Mouse (Mus musculus): ENCODE results near the gene Rad51b.

The Rad51b gene

GRCm38 (mm10) chr12:79782444-79783117 is 485.5 kb downstream of the Rad51b start:
- ChIA-PET POLR2A (interaction anchor here in 2 of 4 experiments (0.6 to 1.7 kb wide), 3 partner anchors 25 to 399 kb away, joined by 3 to 5 read pairs (median 4); no protein-coding TSS in a partner anchor), CTCF (interaction anchor here in 3 of 4 experiments (0.6 to 0.8 kb wide), 3 partner anchors 13 to 321 kb away, joined by 3 to 4 read pairs (median 3); no protein-coding TSS in a partner anchor)

GRCm38 (mm10) chr12:79784159-79784558 is 487.1 kb downstream of the Rad51b start:
- CTCF ChIA-PET: interaction anchor here in 1 of 4 experiments (0.6 kb wide), 1 partner anchor 97 kb away, joined by 3 read pairs; no protein-coding TSS in a partner anchor
- POLR2A ChIA-PET: interaction anchor here in 2 of 4 experiments (0.6 to 1.7 kb wide), 3 partner anchors 23 to 210 kb away, joined by 3 to 5 read pairs (median 3); no protein-coding TSS in a partner anchor

GRCm38 (mm10) chr12:79785691-79786090 is 488.6 kb downstream of the Rad51b start:
- ChIA-PET POLR2A (interaction anchor here in 2 of 4 experiments (1.0 to 1.6 kb wide), 2 partner anchors 35 to 78 kb away, joined by 3 to 4 read pairs; no protein-coding TSS in a partner anchor), CTCF (interaction anchor here in 1 of 4 experiments (1.1 kb wide), 1 partner anchor 40 kb away, joined by 3 read pairs; no protein-coding TSS in a partner anchor)

GRCm38 (mm10) chr12:79787538-79787937 is 490.5 kb downstream of the Rad51b start:
- ChIA-PET CTCF (no interaction called here), POLR2A (interaction anchor here in 1 of 4 experiments (0.9 kb wide), 1 partner anchor 325 kb away, joined by 4 read pairs; the partner anchor contains the start of gene Zfp36l1)

GRCm38 (mm10) chr12:79788340-79788739 is 491.3 kb downstream of the Rad51b start:
- CTCF ChIA-PET: no interaction called here
- POLR2A ChIA-PET: interaction anchor here in 2 of 4 experiments (0.6 to 0.7 kb wide), 2 partner anchors 20 to 342 kb away, joined by 3 to 6 read pairs; no protein-coding TSS in a partner anchor

GRCm38 (mm10) chr12:79789481-79789880 is 492.4 kb downstream of the Rad51b start:
- POLR2A ChIA-PET: interaction anchor here in 3 of 4 experiments (0.5 to 1.4 kb wide), 4 partner anchors 18 to 538 kb away, joined by 3 to 4 read pairs (median 3); partner anchors contain the start of gene Zfp36l1 (in 1 of the 3)
- CTCF ChIA-PET: interaction anchor here in 1 of 4 experiments (0.5 kb wide), 1 partner anchor 186 kb away, joined by 5 read pairs; no protein-coding TSS in a partner anchor

GRCm38 (mm10) chr12:79793382-79793781 is 496.3 kb downstream of the Rad51b start:
- POLR2A ChIA-PET: interaction anchor here in 1 of 4 experiments (0.6 kb wide), 1 partner anchor 74 kb away, joined by 3 read pairs; no protein-coding TSS in a partner anchor
- CTCF ChIA-PET: no interaction called here

- ChIA-PET POLR2A (interaction anchor here in 2 of 4 experiments (0.6 to 2.6 kb wide), 2 partner anchors 13 to 318 kb away, joined by 5 to 8 read pairs; partner anchors contain the start of gene Zfp36l1 (in 1 of the 2)), CTCF (no interaction called here)
Observed at GRCm38 (mm10) chr12:79794802-79795201, 497.7 kb downstream of the Rad51b start.

- ChIA-PET CTCF (interaction anchor here in 1 of 4 experiments (0.8 kb wide), 1 partner anchor 437 kb away, joined by 3 read pairs; no protein-coding TSS in a partner anchor), POLR2A (interaction anchor here in 2 of 4 experiments (0.5 to 2.6 kb wide), 4 partner anchors 9 to 80 kb away, joined by 3 to 8 read pairs (median 4); no protein-coding TSS in a partner anchor)
Observed at GRCm38 (mm10) chr12:79796260-79796659, 499.2 kb downstream of the Rad51b start.

GRCm38 (mm10) chr12:79796823-79797821 is 500.0 kb downstream of the Rad51b start:
- ChIA-PET POLR2A (interaction anchor here in 2 of 4 experiments (0.5 to 2.6 kb wide), 6 partner anchors 8 to 80 kb away, joined by 3 to 8 read pairs (median 3); no protein-coding TSS in a partner anchor), CTCF (interaction anchor here in 2 of 4 experiments (0.5 to 0.8 kb wide), 2 partner anchors 438 to 1959 kb away, joined by 3 read pairs; no protein-coding TSS in a partner anchor)

GRCm38 (mm10) chr12:79798488-79798887 is 501.4 kb downstream of the Rad51b start:
- ChIA-PET CTCF (no interaction called here), POLR2A (interaction anchor here in 3 of 4 experiments (0.6 to 1.5 kb wide), 3 partner anchors 9 to 432 kb away, joined by 3 to 9 read pairs (median 3); no protein-coding TSS in a partner anchor)

- ChIA-PET CTCF (interaction anchor here in 1 of 4 experiments (0.6 kb wide), 1 partner anchor 402 kb away, joined by 3 read pairs; no protein-coding TSS in a partner anchor), POLR2A (interaction anchor here in 1 of 4 experiments (0.5 to 1.5 kb wide), 3 partner anchors 22 to 447 kb away, joined by 3 read pairs; no protein-coding TSS in a partner anchor)
Observed at GRCm38 (mm10) chr12:79799370-79799769, 502.3 kb downstream of the Rad51b start.

GRCm38 (mm10) chr12:79803670-79804069 is 506.6 kb downstream of the Rad51b start:
- ChIA-PET CTCF (no interaction called here), POLR2A (interaction anchor here in 2 of 4 experiments (0.6 to 1.3 kb wide), 5 partner anchors 215 to 462 kb away, joined by 3 to 4 read pairs (median 3); no protein-coding TSS in a partner anchor)

GRCm38 (mm10) chr12:79804776-79805524 is 507.9 kb downstream of the Rad51b start:
- ChIA-PET CTCF (interaction anchor here in 1 of 4 experiments (1.9 kb wide), 1 partner anchor 446 kb away, joined by 5 read pairs; no protein-coding TSS in a partner anchor), POLR2A (interaction anchor here in 2 of 4 experiments (1.0 to 3.9 kb wide), 4 partner anchors 8 to 463 kb away, joined by 3 to 17 read pairs (median 3); partner anchors contain the start of gene Zfp36l1 (in 1 of the 2))

- ChIA-PET POLR2A (interaction anchor here in 3 of 4 experiments (0.5 to 3.9 kb wide), 26 partner anchors 9 to 510 kb away, joined by 3 to 36 read pairs (median 4); partner anchors contain the start of genes Zfp36l1 (in 2 of the 3) and Rad51b (in 1 of the 3)), CTCF (interaction anchor here in 3 of 4 experiments (0.8 to 1.4 kb wide), 5 partner anchors 9 to 448 kb away, joined by 3 to 5 read pairs (median 4); no protein-coding TSS in a partner anchor)
Observed at GRCm38 (mm10) chr12:79806990-79807389, 509.9 kb downstream of the Rad51b start.

- CTCF ChIA-PET: interaction anchor here (0.7 to 1.4 kb wide), 7 partner anchors 8 to 449 kb away, joined by 3 to 18 read pairs (median 4); no protein-coding TSS in a partner anchor
- POLR2A ChIA-PET: interaction anchor here in 3 of 4 experiments (0.5 to 3.9 kb wide), 30 partner anchors 9 to 510 kb away, joined by 3 to 36 read pairs (median 5); partner anchors contain the start of genes Zfp36l1 (in 2 of the 3) and Rad51b (in 1 of the 3)
Observed at GRCm38 (mm10) chr12:79807410-79807847, 510.3 kb downstream of the Rad51b start.
